Mouse (Mus musculus): ENCODE data around the gene Ranbp2.

- no peak for TF ChIP-seq CTCF (IDR thresholded peaks at IDR 0.05; ENCODE audit: control insufficient read depth, insufficient read depth, insufficient replicate concordance, low read depth, low read length)
- TF ChIP-seq POLR2A (IDR thresholded peaks at IDR 0.05; ENCODE audit: control insufficient read depth, low read depth, low read length) = no peak
Observed at GRCm38 (mm10) chr10:58495637-58496036, 48.9 kb downstream of the Ranbp2 start.
